Mouse (Mus musculus): ENCODE results near the gene Cyp4f37. TPM values are rescaled to one million over a fixed set of nuclear protein-coding genes. Genes with fewer than 3 reads are reported as not detected.

The Cyp4f37 gene
- total RNA-seq (2023), result 10 to 100 TPM; 12.3 to 15.2 TPM

GRCm38 (mm10) chr17:32621018-32621417 lies at the start of gene Cyp4f37:
Gene Cyp4f37, plus strand, starts transcription at chr17:32621309.

GRCm38 (mm10) chr17:32658712-32659111 lies 37.6 kb downstream of the Cyp4f37 start, which contains the start of gene Cyp4f40:
Gene Cyp4f40, plus strand, starts transcription at chr17:32658900.

GRCm38 (mm10) chr17:32685048-32685750 lies 64.1 kb downstream of the Cyp4f37 start, which contains the start of gene Cyp4f15:
Gene Cyp4f15, plus strand, starts transcription at chr17:32685627.

Other genes with a start within 250 kb of the Cyp4f37 start
- 10 to 100 TPM; 30.7 to 31.2 TPM for gene Wiz, start 231.9 kb upstream of the Cyp4f37 start, total RNA-seq (2023)
- 10 to 100 TPM; 33.3 to 40.7 TPM for gene Rasal3, start 217.7 kb upstream of the Cyp4f37 start, total RNA-seq (2023)
- under 1 TPM; 0.36 to 0.45 TPM for gene Pglyrp2, start 197.1 kb upstream of the Cyp4f37 start, total RNA-seq (2023)
- not detected for gene Cyp4f39, start 168.6 kb upstream of the Cyp4f37 start, total RNA-seq (2023)
- gene Cyp4f17, start 115.3 kb upstream of the Cyp4f37 start, total RNA-seq (2023), result under 1 TPM; 0.37 to 0.76 TPM
- gene Cyp4f16, start 84.8 kb upstream of the Cyp4f37 start, total RNA-seq (2023), result 100 to 1,000 TPM; 134 to 138 TPM
- gene Cyp4f40, start 37.6 kb downstream of the Cyp4f37 start, total RNA-seq (2023), result not detected
- gene Cyp4f15, start 64.3 kb downstream of the Cyp4f37 start, total RNA-seq (2023), result not detected
- gene Zfp871, start 167.0 kb downstream of the Cyp4f37 start, total RNA-seq (2023), result 10 to 100 TPM; 59.5 to 64.5 TPM
- under 1 TPM; 0.37 to 0.73 TPM for gene Zfp811, start 188.6 kb downstream of the Cyp4f37 start, total RNA-seq (2023)
- gene Zfp799, start 209.0 kb downstream of the Cyp4f37 start, total RNA-seq (2023), result 1 to 10 TPM; 4.4 to 4.8 TPM

Data from monocyte, adult 59 days (primary cell).